Mouse (Mus musculus) E14TG2a.4 (cell line): ENCODE measurements at regions not wholly inside any gene's neighbourhood (a gene's known extent, or its start where the extent isn't known, plus 50 kb on each side); places are given as distances from the start of the nearest gene placed in this dataset.

ENCODE experiments used
- CTCF ChIP-seq: conservative IDR thresholded peaks from 2 replicates; pipeline ENCODE4 v1.5.1; 2014; ENCODE audit warnings: low read length
- NANOG ChIP-seq: IDR thresholded peaks from 2 replicates; pipeline ENCODE4 v1.6.1; 2014; ENCODE audit warnings: borderline replicate concordance, low read length, mixed read lengths

GRCm38 (mm10) chr1:190045797-190046196, 123.6 kb upstream of the Smyd2 start:
- TF ChIP-seq CTCF: no peak
- no peak for TF ChIP-seq NANOG
